Mouse (Mus musculus) neural tube, embryonic 15.5 days (tissue): ENCODE measurements around the gene Yrdc. TPM values are rescaled to one million over a fixed set of nuclear protein-coding genes. Genes with fewer than 3 reads are reported as not detected.

Source experiments
- ATAC-seq: fragments of 200-750 bp; cut with Nextera tagmentation; 2 replicates; pipeline ENCODE4 v1.8.0; 2017; ENCODE audit warnings: mild to moderate bottlenecking, moderate TSS enrichment, moderate library complexity; ENCODE audit not compliant: low FRiP score
- H3K27ac ChIP-seq: fragments of 300-500 bp; sonication (generic); replicated peaks from 2 replicates; pipeline ENCODE4 v1.5.1; 2015; ENCODE audit warnings: mild to moderate bottlenecking, inconsistent platforms
- H3K27me3 ChIP-seq: fragments of 300-500 bp; sonication (generic); replicated peaks from 2 replicates; pipeline ENCODE4 v1.6.1; 2015; ENCODE audit warnings: inconsistent platforms
- H3K36me3 ChIP-seq: fragments of 300-500 bp; sonication (generic); 2 replicates; pipeline ENCODE4 v1.6.1; 2015; ENCODE audit warnings: inconsistent platforms
- H3K4me1 ChIP-seq: fragments of 300-500 bp; sonication (generic); 2 replicates; pipeline ENCODE4 v1.6.1; 2015; ENCODE audit warnings: inconsistent platforms
- H3K4me2 ChIP-seq: fragments of 300-500 bp; sonication (generic); 2 replicates; pipeline ENCODE4 v1.6.1; 2015; ENCODE audit warnings: inconsistent platforms, mild to moderate bottlenecking, moderate library complexity
- H3K4me3 ChIP-seq: fragments of 300-500 bp; sonication (generic); replicated peaks from 2 replicates; pipeline ENCODE4 v1.5.1; 2015; ENCODE audit warnings: mild to moderate bottlenecking, inconsistent platforms
- H3K9ac ChIP-seq: fragments of 300-500 bp; sonication (generic); replicated peaks from 2 replicates; pipeline ENCODE4 v1.6.1; 2015; ENCODE audit warnings: mild to moderate bottlenecking, inconsistent platforms
- H3K9me3 ChIP-seq: fragments of 300-500 bp; sonication (generic); replicated peaks from 2 replicates; pipeline ENCODE4 v1.6.1; 2016; ENCODE audit warnings: inconsistent platforms
- WGBS: fragments of 180-500 bp; shearing (Covaris S2); methylation state at CpG from one replicate; pipeline ENCODE4 v1.1.7; 2015; ENCODE audit warnings: mixed read lengths; 5-methylcytosine and 5-hydroxymethylcytosine counted together
- polyA plus RNA-seq: library from polyadenylated mRNA; unstranded; fragments of >200 nt; fragmentation: Nextera tagmentation; extraction: Ambion mirVana; gene quantifications from 2 replicates; pipeline ENCODE4 v1.2.1, GENCODE M21; 2015

Yrdc gene
- polyA plus RNA-seq, 1 experiment from 2014 or later = 43.2 TPM

DNA sequence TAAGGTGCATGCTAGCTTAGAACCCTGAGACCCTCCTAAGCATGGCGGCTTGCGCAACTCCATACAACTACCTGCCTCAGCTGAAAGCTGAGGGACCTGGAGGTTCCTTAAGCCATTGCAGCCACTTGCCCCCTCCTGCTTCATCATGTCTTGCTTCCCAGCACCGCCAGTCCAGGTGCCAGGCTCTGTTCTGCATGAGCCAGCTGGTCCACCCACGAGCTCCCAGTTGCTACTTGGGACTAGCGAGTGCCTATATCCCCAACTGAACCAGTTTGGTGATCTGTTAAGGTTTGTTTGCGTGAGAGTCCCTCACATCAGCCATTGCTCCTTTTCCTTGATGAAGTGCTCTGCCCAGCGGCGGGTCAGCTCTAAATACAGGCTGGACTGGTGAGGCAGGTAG, 5.8 kb downstream of the Yrdc start:
- ATAC-seq = no peak
- Histone ChIP-seq H3K4me3 (no peak overlapping the region), H3K36me3 (peaks cover 64% of the 10 kb centered on the region), H3K4me2 (no peak overlapping the region), H3K27ac (no peak overlapping the region), H3K9me3 (no peaks in the 10 kb centered on the region), H3K4me1 (peaks cover 41% of the 10 kb centered on the region), H3K9ac (no peak overlapping the region), H3K27me3 (no peaks in the 10 kb centered on the region)
- WGBS = 96% methylated on average over 8 of the region's 8 CpGs

DNA sequence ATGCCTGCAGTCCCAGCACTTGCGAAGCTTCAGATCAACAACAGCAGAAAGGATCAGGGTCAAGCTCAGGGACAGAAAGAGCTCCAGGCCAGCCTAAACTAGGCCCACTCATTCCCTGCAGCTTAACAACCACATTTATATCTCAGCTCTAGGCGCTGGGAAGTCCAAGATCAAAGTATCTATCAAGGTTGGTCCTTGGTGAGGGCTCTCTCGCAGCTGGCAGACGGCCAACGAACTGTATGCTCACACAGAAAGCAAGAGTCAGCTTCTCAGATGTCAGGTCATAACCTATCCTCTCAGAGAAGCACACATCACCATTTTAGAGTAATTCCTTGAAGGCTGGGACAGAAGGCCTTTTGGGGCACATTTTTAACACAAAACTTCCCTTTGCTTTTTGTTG, 7.9 kb downstream of the Yrdc start:
- WGBS = 79% methylated on average over 5 of the region's 5 CpGs
- Histone ChIP-seq H3K27ac (no peak overlapping the region), H3K9me3 (no peaks in the 10 kb centered on the region), H3K36me3 (peaks cover 59% of the 10 kb centered on the region), H3K4me3 (no peak overlapping the region), H3K4me1 (peaks cover 31% of the 10 kb centered on the region), H3K4me2 (no peak overlapping the region), H3K9ac (no peak overlapping the region), H3K27me3 (no peaks in the 10 kb centered on the region)
- ATAC-seq = no peak

- H3K4me1 ChIP-seq = peaks cover 31% of the 10 kb centered on the region
- H3K27me3 ChIP-seq = no peaks in the 10 kb centered on the region
- WGBS = 17% methylated on average over 7 of the region's 7 CpGs
- peak overlapping the region; percentile 80 for H3K9ac ChIP-seq
- peak overlapping the region; percentile 73 for H3K4me3 ChIP-seq
- no peak overlapping the region for H3K27ac ChIP-seq
- H3K36me3 ChIP-seq = peaks cover 41% of the 10 kb centered on the region
- H3K4me2 ChIP-seq = peak overlapping the region; percentile 85
- no peak for ATAC-seq
- no peaks in the 10 kb centered on the region for H3K9me3 ChIP-seq
Observed at GRCm38 (mm10) chr4:124860446-124860845, 10.0 kb downstream of the Yrdc start.

GRCm38 (mm10) chr4:124861283-124862188, 11.1 kb downstream of the Yrdc start, which contains the start of gene Maneal:
Gene Maneal, minus strand, starts transcription at chr4:124862171.
- Histone ChIP-seq H3K27me3 (no peaks in the 10 kb centered on the region), H3K4me3 (peak within 1 kb of the TSS; percentile 73)

DNA sequence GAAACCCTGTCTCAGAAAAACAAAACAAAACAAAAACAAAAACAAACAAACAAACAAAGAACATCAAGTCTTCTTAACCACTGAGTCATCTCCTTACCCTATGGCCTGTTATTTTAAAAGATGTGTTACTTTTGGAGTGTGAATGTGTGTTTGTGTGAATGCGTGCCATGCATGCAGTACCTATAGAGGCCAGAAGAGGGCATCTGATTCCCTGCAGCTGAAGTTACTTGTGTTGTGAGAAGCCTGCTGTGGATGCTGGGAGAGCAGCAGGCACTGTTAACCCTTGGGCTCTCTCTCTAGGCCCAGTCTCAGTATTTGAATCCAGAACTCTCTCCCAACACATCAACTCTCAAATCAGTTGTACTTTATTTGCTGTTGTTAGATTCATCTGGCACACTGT, 22.2 kb downstream of the Yrdc start:
- ATAC-seq = no peak
- no peak overlapping the region for H3K27ac ChIP-seq
- WGBS = 96% methylated on average over 1 of the region's 1 CpGs

More at GRCm38 (mm10) chr4:124861283-124862188, 11.1 kb downstream of the Yrdc start, which contains the start of gene Maneal:
- H3K36me3 ChIP-seq = peaks cover 30% of the 10 kb centered on the region
- 2% methylated on average over 69 of the region's 77 CpGs for WGBS
- peak within 1 kb of the TSS; percentile 84 for H3K27ac ChIP-seq
- H3K9me3 ChIP-seq = no peaks in the 10 kb centered on the region
- peak within 1 kb of the TSS; percentile 85 for H3K4me2 ChIP-seq
- peak; percentile 49 for ATAC-seq
- peak within 1 kb of the TSS; percentile 80 for H3K9ac ChIP-seq
- H3K4me1 ChIP-seq = peaks cover 31% of the 10 kb centered on the region

DNA sequence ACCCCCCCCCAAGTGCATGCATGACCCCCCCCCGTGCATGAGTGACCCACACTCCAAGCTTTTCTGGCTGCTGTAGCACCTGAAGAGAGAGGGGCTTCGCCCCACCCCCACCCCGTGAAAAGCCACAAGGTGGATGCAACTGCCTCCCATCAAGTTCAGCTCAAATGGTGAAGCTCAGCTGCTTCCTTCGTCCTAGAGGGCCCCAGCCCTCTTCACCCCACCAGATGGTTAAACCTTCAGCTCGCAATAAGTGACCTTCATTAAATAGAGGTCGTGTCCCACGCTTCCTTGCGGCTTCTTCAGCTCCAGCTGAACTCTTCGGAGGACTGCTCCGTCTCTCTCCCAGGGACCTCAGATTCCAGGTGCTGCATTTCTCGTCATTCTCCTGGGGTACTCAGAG, 30.1 kb downstream of the Yrdc start, which contains the start of gene Epha10:
Gene Epha10 (plus strand): TSS at position 301 of the 400 bp plus-strand sequence.
- no peaks in the 10 kb centered on the region for H3K36me3 ChIP-seq
- peaks cover 37% of the 10 kb centered on the region for H3K27me3 ChIP-seq
- H3K27ac ChIP-seq = peak within 1 kb of the TSS; percentile 79
- peak within 1 kb of the TSS; percentile 50 for H3K4me3 ChIP-seq
- ATAC-seq = no peak
- H3K4me2 ChIP-seq = peak within 1 kb of the TSS; percentile 72
- H3K9ac ChIP-seq = peak within 1 kb of the TSS; percentile 50
- H3K4me1 ChIP-seq = peaks cover 32% of the 10 kb centered on the region
- 4% methylated on average over 11 of the region's 11 CpGs for WGBS
- no peaks in the 10 kb centered on the region for H3K9me3 ChIP-seq

More for the DNA sequence above, 22.2 kb downstream of the Yrdc start:
- no peaks in the 10 kb centered on the region for H3K27me3 ChIP-seq
- H3K4me1 ChIP-seq = no peaks in the 10 kb centered on the region
- no peak overlapping the region for H3K4me3 ChIP-seq
- H3K9me3 ChIP-seq = no peaks in the 10 kb centered on the region
- no peak overlapping the region for H3K9ac ChIP-seq
- H3K36me3 ChIP-seq = no peaks in the 10 kb centered on the region
- no peak overlapping the region for H3K4me2 ChIP-seq

- peak overlapping the region; percentile 72 for H3K4me2 ChIP-seq
- H3K36me3 ChIP-seq = no peaks in the 10 kb centered on the region
- H3K9me3 ChIP-seq = no peaks in the 10 kb centered on the region
- peaks cover 39% of the 10 kb centered on the region for H3K27me3 ChIP-seq
- H3K4me3 ChIP-seq = peak overlapping the region; percentile 50
- H3K4me1 ChIP-seq = peaks cover 32% of the 10 kb centered on the region
- under 1% methylated on average over 35 of the region's 37 CpGs for WGBS
- peak overlapping the region; percentile 79 for H3K27ac ChIP-seq
- ATAC-seq = peak; percentile 96
- peak overlapping the region; percentile 45 for H3K9ac ChIP-seq
Observed at GRCm38 (mm10) chr4:124881341-124881908, 30.9 kb downstream of the Yrdc start.

DNA sequence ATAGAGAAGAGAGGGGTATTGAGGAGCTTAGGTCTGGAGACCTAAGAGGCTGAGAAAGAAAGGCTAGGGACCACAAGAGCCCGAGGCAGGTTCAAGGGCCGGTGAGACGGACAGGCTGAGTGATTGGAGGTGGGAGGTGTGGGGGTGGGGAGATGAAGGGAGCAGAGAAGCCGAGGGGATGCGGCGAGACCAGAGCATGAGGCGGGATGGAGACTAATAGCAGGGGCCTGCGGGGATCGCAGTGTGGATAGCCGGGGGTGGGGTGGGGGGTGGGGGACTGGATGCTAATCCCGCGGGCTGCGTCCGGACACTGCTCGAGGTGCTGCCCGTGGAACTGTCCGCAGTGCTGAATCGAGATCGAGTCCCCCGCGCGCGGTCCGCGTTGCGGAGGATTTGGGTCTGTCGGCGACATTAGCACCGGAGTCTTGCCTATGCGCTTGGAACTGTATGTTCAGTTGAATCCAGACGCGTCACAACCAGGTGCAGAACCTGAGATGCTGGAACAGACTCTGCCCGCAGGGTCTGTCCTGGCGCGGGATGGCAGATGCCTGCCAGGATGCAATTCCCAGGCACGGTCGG, 31.8 kb downstream of the Yrdc start:
- peaks cover 39% of the 10 kb centered on the region for H3K27me3 ChIP-seq
- peak overlapping the region; percentile 50 for H3K4me3 ChIP-seq
- H3K4me1 ChIP-seq = peaks cover 32% of the 10 kb centered on the region
- peak overlapping the region; percentile 79 for H3K27ac ChIP-seq
- no peaks in the 10 kb centered on the region for H3K9me3 ChIP-seq
- H3K9ac ChIP-seq = peak overlapping the region; percentile 45
- peak; percentile 28 for ATAC-seq
- H3K36me3 ChIP-seq = no peaks in the 10 kb centered on the region
- under 1% methylated on average over 37 of the region's 37 CpGs for WGBS
- H3K4me2 ChIP-seq = peak overlapping the region; percentile 72

- H3K9ac ChIP-seq = no peak overlapping the region
- H3K36me3 ChIP-seq = no peaks in the 10 kb centered on the region
- H3K4me2 ChIP-seq = no peak overlapping the region
- no peak overlapping the region for H3K27ac ChIP-seq
- H3K4me3 ChIP-seq = no peak overlapping the region
- H3K27me3 ChIP-seq = peaks cover 26% of the 10 kb centered on the region
- H3K9me3 ChIP-seq = no peaks in the 10 kb centered on the region
- ATAC-seq = no peak
- H3K4me1 ChIP-seq = peaks cover 2% of the 10 kb centered on the region; the same call in 1 of the 2 replicates
- WGBS = 73% methylated on average over 7 of the region's 7 CpGs
Observed at GRCm38 (mm10) chr4:124888702-124889101, 38.2 kb downstream of the Yrdc start.

DNA sequence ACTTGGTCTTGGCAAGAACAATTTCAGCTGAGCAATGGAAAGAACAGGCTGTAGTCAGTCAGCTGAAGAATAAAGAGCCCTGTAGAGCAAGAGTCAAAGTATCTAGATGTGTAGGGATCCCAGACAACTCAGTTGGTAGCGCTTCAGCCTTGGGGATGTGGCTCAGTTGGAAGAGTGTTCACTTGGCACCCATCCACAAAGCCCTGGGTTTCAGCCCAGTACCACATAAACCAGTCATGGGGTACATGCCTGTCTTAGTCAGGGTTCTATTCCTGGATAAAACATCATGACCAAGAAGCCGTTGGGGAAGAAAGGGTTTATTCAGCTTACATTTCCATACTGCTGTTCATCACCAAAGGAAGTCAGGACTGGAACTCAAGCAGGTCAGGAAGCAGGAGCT, 39.5 kb downstream of the Yrdc start:
- Histone ChIP-seq H3K4me3 (no peak overlapping the region), H3K4me1 (peaks cover 13% of the 10 kb centered on the region), H3K9ac (no peak overlapping the region), H3K4me2 (no peak overlapping the region), H3K27ac (no peak overlapping the region), H3K36me3 (no peaks in the 10 kb centered on the region), H3K9me3 (no peaks in the 10 kb centered on the region), H3K27me3 (peaks cover 23% of the 10 kb centered on the region)
- WGBS = 73% methylated on average over 2 of the region's 2 CpGs
- no peak for ATAC-seq

DNA sequence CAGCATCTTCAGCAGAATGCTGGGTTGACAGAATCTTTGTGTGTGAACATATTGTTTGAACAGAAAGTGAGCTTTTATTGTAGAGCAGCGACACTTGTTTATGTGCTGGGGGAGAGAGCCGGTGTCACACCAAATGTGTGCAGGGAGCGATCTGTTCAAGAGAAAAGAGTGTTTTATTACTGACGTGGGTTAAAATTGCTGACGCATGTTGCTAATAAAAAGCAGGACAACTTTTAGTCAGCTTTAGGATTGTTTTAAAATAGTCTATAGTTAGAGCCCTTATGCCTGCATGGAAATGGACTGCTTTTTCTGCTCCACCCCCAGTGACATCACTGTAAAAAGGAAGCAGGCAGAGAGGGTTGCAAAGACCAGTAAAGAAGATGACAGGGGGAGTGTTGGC, 40.4 kb downstream of the Yrdc start:
- ATAC-seq = no peak
- no peak overlapping the region for H3K4me2 ChIP-seq
- 56% methylated on average over 5 of the region's 5 CpGs for WGBS
- H3K9me3 ChIP-seq = no peaks in the 10 kb centered on the region
- peaks cover 22% of the 10 kb centered on the region for H3K27me3 ChIP-seq
- no peaks in the 10 kb centered on the region for H3K36me3 ChIP-seq
- no peak overlapping the region for H3K9ac ChIP-seq
- peaks cover 14% of the 10 kb centered on the region for H3K4me1 ChIP-seq
- no peak overlapping the region for H3K4me3 ChIP-seq
- H3K27ac ChIP-seq = no peak overlapping the region
